Mouse (Mus musculus): ENCODE results near the gene Prex1. TPM values are rescaled to one million over a fixed set of nuclear protein-coding genes. Genes with fewer than 3 reads are reported as not detected.

Gene Prex1
- total RNA-seq, 2 experiments from 2014 or later = 14.2 to 17.1 TPM

Other genes with a start within 250 kb of the Prex1 start
- gene Trp53rkb, start 78.7 kb upstream of the Prex1 start, total RNA-seq (2021) = 1 to 10 TPM; 4.5 to 6.2 TPM
- gene Arfgef2, start 91.8 kb upstream of the Prex1 start, total RNA-seq (2021) = 10 to 100 TPM; 44.5 to 46.3 TPM
- 10 to 100 TPM; 47.5 to 53.6 TPM for gene Cse1l, start 192.2 kb upstream of the Prex1 start, total RNA-seq (2021)

Data from adrenal gland, postnatal 10 days (tissue).